Mouse (Mus musculus): ENCODE measurements at regions not wholly inside any gene's neighbourhood (a gene's known extent, or its start where the extent isn't known, plus 50 kb on each side); places are given as distances from the start of the nearest gene placed in this dataset.

DNA sequence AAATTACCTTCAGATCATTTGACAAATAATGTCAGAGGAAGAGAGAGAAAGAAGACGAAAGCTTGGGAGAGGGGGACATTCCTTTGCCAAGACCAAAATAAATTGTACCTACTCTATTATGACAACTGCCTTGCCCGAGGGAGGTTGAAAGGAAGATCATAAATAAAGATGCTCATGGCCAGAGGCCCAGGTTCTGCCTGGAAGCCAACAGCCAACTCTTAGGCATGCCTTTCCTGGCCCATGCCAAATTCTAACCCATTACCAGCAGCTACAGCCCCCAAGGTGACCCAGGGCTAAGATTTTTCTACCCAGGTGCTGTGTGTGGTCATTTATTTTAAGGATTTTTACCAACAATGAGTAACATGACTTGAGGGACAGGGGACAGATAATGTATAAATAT, 54.9 kb downstream of the Cbln1 start:
- DNase-seq (ENCODE audit: extremely low spot score in 1 of 2, low spot score in 2 of 2) = no peak
- intact Hi-C loops (cut with DNase I) = no loop called here

DNA sequence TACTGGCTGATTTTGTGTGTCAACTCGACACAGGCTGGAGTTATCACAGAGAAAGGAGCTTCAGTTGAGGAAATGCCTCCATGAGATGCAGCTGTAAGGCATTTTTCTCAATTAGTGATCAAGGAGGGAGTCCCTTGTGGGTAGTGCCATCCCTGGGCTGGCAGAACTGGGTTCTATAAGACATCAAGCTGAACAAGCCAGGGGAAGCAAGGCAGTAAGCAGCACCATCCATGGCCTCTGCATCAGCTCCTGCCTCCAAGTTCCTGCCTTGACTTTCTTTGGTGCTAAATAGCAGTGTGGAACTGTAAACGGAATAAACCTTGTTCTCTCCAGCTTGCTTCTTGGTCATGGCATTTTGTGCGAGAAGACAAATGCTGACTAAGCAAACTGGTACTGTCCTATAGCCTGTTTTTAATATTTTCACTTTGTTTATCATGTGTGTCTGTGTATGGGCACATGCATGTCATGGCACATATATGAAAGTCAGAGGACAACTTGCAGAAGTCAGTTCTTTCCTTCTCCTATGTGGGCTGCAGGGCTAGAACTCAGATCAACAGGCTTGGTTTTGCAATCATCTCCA, 57.3 kb downstream of the Cbln1 start:
- DNase-seq (ENCODE audit: extremely low spot score in 1 of 2, low spot score in 2 of 2) = no peak
- intact Hi-C loops (cut with DNase I) = no loop called here

DNA sequence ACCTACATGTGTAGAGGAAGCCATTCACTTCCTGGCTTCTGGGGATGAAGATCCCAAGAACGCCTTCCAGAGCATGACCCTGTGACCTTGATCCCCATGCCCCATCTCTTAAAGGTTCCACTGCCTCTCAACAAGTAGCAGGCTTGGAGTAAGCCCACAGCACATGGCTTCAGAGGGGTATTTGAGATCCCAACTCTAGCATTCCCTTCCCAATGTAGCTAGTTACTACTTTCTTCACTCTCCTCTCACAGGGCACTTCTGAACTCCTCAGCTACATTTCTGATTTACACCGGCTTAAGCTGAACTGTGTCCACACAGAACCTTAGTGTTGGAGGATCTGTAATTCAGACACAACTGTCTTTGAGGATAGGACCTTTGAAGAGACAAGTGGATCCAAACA, 83.4 kb downstream of the Cbln1 start:
- no peak for DNase-seq (ENCODE audit: extremely low spot score in 1 of 2, low spot score in 2 of 2)
- intact Hi-C loops (cut with DNase I) = no loop called here

DNA sequence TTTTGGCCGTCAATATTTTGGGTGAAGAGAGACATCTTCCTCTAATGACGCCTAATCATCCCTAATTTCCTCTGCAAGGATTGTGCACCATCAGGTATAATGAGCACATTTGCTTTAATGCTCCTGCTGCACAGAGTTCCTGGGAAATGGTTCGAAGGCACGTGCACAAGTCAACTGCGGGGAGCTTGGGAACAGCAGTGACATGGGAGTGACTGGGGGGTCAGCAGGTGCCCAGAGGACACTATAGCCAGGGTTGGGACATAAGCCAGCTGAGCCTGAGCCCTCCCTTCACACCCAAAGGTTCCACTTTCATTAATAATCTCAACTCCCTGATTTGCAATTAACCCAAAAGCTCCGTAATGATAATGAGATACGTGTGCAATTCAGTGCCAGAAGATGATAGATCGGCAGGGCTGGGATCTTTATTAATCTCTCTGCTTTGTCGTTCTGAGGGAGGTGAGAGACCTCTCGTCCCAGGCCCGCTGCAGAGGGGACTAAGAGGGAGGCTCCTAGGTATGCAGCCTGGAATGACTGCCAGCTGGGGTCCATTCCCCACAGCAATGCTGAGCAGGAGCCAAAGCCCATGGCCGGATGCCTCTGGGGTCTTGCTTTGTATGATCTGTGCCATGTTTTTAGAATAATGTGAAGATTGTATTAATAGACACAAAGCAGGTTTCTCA, 88.7 kb downstream of the Cbln1 start:
- DNase-seq (ENCODE audit: extremely low spot score in 1 of 2, low spot score in 2 of 2) = no peak
- intact Hi-C loops (cut with DNase I) = no loop called here

DNA sequence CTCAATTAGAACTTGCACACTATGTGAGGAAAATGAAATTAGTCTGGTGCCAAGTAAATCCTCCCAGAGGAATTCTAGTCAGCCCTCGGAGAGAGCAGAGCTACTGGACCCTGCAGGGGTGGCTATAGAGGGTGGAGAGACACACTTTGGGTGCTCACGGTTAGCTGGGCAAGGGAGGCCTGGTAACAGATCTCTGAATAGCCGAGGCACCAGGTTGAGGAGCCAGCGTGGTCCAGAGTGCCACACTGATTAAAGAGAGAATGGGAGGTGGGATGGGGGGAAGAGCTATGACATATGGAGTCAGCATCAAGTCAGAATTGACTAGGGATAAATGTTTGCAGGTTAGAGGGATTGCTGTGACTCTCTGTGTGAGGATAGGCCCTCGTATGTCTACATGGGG, 90.1 kb downstream of the Cbln1 start:
- DNase-seq (ENCODE audit: extremely low spot score in 1 of 2, low spot score in 2 of 2) = no peak
- intact Hi-C loops (cut with DNase I) = no loop called here

DNA sequence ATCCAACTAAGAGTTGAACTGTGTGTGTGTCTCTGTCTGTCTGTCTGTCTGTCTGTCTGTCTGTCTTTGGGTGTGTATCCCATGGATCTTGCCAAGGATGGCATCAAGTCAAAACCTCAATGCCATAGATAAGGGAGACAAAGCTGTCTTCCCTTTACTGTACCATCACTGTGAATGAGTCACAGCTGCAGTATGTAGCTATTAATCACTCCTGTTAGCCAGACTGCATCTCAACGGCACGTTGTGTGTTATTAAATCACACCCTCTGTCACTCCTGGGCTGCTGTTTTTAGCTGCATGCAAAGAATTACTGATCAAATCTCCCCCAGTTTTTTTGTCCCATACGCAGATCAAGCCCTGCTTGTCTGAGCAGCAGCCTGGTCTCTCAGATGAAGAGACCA, 91.6 kb downstream of the Cbln1 start:
- intact Hi-C loops (cut with DNase I) = no loop called here

DNA sequence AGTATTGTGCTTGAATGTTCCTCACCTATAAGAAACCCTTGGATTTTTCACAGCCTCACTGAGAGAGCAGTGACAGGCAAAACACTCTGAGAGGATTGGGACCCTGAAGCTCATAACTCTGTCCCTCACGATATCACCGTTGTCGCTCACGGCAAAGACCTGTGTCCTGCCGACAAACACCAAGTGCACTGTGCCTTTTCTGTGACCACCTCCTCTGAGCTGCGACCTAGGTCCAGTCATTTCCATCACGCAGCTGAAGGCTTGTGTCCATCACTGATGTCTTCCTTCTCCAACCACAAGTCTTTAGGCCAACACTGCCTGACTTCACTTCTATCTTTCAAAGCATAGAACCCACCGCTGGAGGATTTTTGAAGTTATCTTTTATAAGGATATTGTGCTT, 93.1 kb downstream of the Cbln1 start:
- no peak for DNase-seq (ENCODE audit: extremely low spot score in 1 of 2, low spot score in 2 of 2)
- intact Hi-C loops (cut with DNase I) = no loop called here

More for the DNA sequence above, 91.6 kb downstream of the Cbln1 start:
- no peak for DNase-seq (ENCODE audit: extremely low spot score in 1 of 2, low spot score in 2 of 2)

DNA sequence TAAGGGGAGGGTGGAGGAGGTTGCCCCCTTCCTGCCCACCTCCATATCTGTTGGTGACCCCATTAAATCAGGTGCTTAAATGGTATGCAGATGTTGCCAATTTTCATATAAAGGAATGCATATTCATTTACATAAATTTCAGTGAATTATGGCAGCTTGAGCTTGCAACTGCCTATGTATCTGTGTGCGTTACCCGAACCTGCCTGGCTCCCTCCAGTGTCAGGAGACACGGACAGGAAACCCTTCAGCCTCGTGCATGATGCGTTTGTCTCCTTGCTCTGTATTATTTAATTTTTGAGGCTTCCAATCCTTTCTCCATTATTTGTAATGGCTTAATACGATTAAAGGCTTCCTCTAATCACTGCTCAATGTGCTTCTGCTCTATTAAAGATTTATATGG, 98.4 kb downstream of the Cbln1 start:
- DNase-seq (ENCODE audit: extremely low spot score in 1 of 2, low spot score in 2 of 2) = no peak
- intact Hi-C loops (cut with DNase I) = no loop called here

DNA sequence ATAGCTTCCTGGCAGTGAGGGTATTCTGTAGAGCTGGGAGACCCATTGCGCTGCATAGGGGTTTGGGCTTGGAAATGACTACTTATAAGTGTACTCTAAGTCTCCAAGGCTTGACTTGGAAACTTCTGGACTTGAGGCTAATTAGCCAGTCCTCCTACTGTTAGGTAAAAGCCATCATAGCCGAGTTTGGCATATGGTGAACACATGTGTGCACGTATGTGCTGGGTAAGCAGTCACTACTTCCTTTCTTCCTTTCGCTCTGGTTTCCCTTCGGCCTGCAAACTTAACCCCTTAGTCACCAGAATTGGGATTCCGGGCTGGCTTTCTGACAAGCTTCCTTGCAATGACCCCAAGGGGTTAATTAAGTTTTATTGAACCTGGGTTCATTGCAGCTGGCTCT, 98.9 kb downstream of the Cbln1 start:
- DNase-seq (ENCODE audit: extremely low spot score in 1 of 2, low spot score in 2 of 2) = no peak
- intact Hi-C loops (cut with DNase I) = no loop called here

DNA sequence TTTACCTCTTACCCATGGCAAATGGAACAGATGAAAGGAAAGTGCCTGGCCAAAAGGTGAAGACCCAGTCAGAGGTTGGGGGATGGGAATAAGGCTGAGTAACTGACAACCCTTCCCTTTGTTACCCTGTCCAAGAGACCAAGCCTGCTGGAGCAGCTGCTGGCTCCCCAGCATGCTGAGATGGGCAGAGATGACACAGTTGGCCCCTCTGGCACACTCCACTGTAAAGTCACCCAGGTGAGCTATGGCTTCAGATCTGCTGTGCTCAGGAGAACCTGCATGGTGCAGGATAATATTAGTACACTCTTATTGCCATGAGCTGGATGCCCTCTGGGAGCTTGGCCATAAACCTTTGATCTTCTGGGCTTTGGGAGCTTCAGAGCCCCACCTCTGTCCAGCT, 100.3 kb downstream of the Cbln1 start:
- intact Hi-C loops (cut with DNase I) = no loop called here
- no peak for DNase-seq (ENCODE audit: extremely low spot score in 1 of 2, low spot score in 2 of 2)

DNA sequence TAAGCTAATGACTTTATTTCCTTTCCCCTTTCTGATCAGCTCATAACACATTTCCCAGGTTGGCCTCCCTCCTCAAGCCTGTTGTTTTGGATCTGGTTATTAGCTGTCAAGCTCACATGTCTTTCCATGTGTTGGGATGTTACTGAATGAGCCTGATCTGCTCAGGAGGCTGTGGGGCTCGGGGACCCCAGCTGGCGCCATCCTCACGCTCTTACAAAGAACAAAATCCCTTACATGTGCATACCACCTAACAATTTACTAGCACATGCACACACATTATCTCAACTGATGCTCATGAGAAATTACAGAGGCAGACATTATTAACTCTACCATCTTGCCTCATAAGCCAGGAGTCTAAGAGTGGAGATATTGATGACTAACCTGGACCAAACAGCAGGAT, 102.2 kb downstream of the Cbln1 start:
- intact Hi-C loops (cut with DNase I) = no loop called here
- no peak for DNase-seq (ENCODE audit: extremely low spot score in 1 of 2, low spot score in 2 of 2)

DNA sequence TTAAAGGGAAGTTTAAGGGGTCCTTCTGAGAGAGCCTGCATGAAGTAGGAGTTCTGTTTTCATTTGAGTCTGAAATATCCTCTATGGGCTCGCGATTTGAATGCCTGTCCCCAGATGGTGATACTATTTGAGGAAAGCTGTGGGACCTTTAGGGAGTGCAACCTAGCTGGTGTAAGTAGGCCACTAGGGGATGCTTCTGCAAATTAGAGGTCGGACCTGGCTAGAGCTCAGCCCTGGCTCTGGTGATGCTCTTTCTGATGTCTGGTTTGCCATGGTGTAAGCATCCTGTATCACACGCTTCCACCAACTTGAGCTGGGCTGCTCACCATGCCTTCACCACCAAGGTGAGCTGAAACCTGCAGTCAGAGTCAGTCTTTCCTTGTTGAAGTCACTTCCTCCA, 121.9 kb downstream of the Cbln1 start:
- DNase-seq (ENCODE audit: extremely low spot score in 1 of 2, low spot score in 2 of 2) = no peak

DNA sequence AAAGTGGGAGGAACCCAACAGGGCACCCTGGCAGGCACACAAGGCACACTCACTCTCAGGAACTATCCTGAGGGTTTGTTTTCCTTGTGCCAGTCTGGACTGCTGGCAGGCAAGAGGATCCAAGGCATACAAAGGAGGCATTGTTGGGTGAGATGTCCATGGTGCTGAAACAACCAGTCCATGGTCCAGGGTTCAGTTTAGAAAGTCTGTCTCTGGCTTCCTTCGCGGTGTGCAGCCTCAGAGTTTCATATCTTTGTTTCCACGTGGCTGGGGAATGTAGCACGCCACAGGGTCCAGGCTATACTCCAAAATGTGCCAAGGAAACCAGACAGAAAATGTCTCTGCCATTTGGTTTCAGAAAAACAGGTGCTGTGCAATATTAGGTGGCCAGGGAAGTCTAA, 122.6 kb downstream of the Cbln1 start:
- DNase-seq (ENCODE audit: extremely low spot score in 1 of 2, low spot score in 2 of 2) = no peak
- intact Hi-C loops (cut with DNase I) = no loop called here

More for the DNA sequence above, 121.9 kb downstream of the Cbln1 start:
- intact Hi-C loops (cut with DNase I) = no loop called here

DNA sequence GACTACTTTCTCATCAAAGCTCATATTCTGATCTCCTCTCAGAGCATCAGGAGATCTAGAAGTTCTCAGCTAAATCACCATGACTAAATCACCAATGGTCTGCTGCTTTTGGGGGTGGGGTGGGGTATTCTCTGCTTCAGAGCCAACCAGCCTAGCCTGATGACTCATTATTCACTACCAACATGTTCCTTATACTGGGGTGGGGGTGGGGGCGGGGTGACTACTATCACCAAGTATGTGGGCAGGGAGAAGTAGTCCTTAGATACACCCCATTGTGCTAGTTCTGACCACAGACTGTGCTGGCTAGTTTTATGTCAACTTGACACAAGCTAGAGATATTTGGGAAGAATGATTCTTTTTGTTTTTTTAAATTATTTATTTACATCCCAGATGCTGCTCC, 143.0 kb downstream of the Cbln1 start:
- DNase-seq (ENCODE audit: extremely low spot score in 1 of 2, low spot score in 2 of 2) = no peak
- intact Hi-C loops (cut with DNase I) = no loop called here

DNA sequence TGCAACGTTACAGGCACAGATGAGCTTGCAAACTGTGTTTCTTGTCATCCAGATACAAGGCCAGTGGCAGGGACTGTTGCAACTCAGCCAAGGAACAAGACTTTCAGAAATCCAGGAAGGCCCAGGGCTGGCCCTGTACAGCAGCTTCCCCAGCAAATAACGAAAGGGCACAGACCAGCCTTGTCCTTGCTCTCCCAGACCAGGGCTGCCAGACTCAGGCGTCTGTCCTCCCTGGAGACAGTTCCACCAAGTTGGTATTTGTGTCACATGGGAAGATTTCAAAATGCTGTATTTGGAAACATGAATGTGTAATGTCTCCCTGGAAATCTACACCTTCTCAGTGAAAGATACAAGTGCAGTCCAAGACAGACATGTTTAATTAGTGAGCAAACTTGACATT, 157.8 kb downstream of the Cbln1 start:
- intact Hi-C loops (cut with DNase I) = no loop called here
- DNase-seq (ENCODE audit: extremely low spot score in 1 of 2, low spot score in 2 of 2) = no peak

DNA sequence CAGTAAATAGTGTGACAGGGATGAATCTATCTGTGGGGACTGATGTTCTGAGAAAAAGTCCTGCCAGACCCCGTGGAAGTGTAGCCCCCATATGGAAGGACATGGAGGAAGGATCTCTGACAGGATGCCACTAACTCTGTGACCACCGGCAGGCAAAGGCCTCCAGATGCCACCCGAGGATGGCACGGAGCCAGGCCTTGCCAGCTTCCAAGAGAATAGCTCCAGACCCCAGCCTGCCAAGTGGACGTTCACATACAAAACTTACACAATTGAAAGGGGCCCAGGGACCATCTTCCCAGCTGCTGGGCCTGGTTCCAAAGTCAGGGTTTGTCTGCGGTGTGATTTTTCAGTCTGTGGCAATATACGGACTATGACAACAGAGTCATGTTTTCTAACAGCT, 161.1 kb downstream of the Cbln1 start:
- DNase-seq (ENCODE audit: extremely low spot score in 1 of 2, low spot score in 2 of 2) = peak in 1 of 2 experiments; percentile 45
- intact Hi-C loops (cut with DNase I) = no loop called here

DNA sequence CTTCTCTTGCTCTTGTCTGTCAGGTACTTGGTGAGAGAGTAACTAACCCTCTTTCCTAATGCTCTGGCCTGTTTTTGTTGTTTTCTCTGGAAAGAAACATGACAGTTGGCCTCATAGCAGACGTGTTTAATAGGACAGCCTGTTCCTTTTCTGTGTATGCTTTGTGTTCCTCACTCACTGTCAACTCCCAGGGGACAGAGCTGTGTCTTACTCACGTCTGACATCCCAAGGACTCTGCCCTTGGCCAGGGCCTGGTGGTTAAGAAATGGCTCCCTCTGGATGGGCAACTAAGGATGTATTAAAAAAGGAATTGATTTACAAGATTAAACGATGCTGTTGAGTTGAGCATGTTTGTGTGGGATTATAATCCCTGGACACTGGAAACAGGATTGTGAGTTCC, 164.1 kb downstream of the Cbln1 start:
- intact Hi-C loops (cut with DNase I) = no loop called here
- no peak for DNase-seq (ENCODE audit: extremely low spot score in 1 of 2, low spot score in 2 of 2)

DNA sequence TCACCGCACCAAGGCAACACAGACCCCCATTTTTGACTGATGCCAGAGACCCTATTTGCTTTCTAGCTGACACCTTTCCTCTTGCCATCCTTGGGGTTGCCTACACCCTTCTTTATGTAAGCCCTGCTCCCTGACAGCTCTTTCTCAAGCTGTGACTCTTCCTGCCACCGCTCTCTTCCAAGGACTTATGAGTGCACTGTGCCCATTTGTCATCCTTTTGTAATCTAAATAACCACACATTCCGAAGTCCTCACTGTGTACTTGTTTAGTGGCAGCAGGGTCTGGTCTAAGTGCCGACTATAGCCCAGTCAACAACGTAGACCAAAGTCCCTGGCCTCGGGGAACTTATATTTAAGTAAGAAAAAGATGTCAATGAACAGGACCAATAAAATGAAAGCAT, 167.4 kb downstream of the Cbln1 start:
- intact Hi-C loops (cut with DNase I) = no loop called here
- DNase-seq (ENCODE audit: extremely low spot score in 1 of 2, low spot score in 2 of 2) = no peak

DNA sequence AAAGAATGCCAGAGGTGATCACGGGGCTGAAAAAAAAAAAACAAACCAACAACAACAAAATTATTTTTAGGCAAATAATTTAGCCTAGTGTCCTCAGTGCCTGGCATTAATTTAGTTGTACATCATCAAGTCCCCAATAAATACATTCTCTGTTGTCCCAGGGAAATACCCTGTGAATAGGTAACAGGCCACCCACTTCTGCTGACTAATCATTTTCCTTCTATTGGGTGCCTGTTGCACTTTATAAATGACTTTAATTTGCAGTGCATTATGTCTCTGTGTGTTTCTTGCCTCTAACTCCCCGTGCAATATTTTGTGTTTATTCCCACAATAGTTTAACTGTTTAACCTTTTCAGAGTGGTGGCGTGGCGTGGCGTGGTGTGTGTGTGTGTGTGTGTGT, 168.9 kb downstream of the Cbln1 start:
- no peak for DNase-seq (ENCODE audit: extremely low spot score in 1 of 2, low spot score in 2 of 2)
- intact Hi-C loops (cut with DNase I) = no loop called here

DNA sequence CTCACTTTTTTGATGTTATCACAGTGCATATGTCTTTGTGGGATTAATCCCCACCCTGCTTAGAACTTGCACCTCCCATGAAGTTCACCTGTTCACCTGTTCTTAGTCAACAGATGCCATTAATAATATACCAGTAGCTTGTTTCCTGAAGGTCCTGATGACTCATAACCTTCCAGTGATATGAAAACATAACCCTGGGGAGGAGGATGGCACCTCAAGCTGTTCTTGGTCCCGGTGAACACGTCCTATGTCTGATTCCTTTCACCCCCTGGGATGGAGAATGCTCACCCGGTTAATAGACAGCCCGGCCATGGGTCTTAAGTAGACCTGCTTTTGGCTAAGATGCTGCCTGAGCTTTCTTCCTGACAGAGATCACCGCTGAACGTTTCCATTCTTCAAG, 174.6 kb downstream of the Cbln1 start:
- DNase-seq (ENCODE audit: extremely low spot score in 1 of 2, low spot score in 2 of 2) = no peak
- intact Hi-C loops (cut with DNase I) = no loop called here

DNA sequence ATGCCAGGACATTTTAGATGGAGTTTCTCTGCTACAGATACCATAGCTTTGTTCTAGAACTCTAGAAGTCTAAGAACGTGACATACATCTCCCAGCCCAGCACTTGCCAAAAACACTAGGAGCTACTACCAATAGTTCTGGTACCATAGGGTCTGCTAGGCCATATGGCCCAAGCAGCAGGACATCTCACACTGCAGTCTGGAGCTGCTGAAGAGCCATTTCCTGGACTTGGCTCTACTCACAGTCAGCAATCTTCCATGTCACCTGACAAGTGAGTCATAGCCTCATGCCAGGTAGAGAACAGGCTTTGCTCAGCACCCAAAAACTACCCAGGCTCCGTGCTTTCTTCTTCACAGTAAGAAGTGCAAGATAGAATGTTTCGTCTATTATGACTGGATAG, 175.1 kb downstream of the Cbln1 start:
- intact Hi-C loops (cut with DNase I) = no loop called here
- DNase-seq (ENCODE audit: extremely low spot score in 1 of 2, low spot score in 2 of 2) = no peak

All from left cerebral cortex, postnatal 10 days (tissue).